Mouse (Mus musculus): ENCODE data around the gene Cd209a. TPM values are rescaled to one million over a fixed set of nuclear protein-coding genes. Genes with fewer than 3 reads are reported as not detected.

Gene Cd209a
- polyA plus RNA-seq, 1 experiment from 2014 or later = 0.38 TPM

- H3K4me2 ChIP-seq = no peak overlapping the region
- no peaks in the 10 kb centered on the region for H3K36me3 ChIP-seq (ENCODE audit: insufficient read depth)
- no peak overlapping the region for H3K27ac ChIP-seq (ENCODE audit: low read depth)
- DNase-seq = no peak
- ATAC-seq (ENCODE audit: insufficient read depth) = no peak
- no peaks in the 10 kb centered on the region for H3K4me1 ChIP-seq (ENCODE audit: insufficient read depth)
- H3K4me3 ChIP-seq (ENCODE audit: low read depth, low read length) = no peak overlapping the region
- H3K9ac ChIP-seq = no peak overlapping the region
- TF ChIP-seq CTCF (IDR thresholded peaks at IDR 0.05; ENCODE audit: low read depth) = no peak
- no peaks in the 10 kb centered on the region for H3K27me3 ChIP-seq (ENCODE audit: insufficient read depth, low read length)
- no peaks in the 10 kb centered on the region for H3K9me3 ChIP-seq (ENCODE audit: low read depth, low read length)
- WGBS = 93% methylated on average over 1 of the region's 1 CpGs
Observed at GRCm38 (mm10) chr8:3701491-3701890, 47.3 kb downstream of the Cd209a start.

DNA sequence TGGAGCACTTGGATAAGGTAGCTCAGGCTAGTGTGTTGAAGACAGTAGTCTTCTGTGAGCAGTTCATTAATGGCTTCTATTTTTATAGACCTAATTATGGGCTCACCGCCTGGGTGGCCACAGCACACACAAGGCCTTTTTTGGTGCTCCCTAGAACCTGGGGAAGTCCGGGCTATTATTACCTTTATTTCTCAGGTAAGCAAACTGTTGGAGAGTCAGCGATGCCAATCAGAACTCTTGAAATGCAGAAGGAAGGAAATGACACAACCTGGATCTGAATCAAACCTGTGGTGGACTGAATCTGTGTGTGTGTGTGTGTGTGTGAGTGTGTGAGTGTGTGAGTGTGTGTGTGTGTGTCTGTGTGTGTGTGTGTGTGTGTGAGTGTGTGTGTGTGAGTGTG is 54.7 kb downstream of the Cd209a start, which contains the start of gene Fcer2a:
Gene Fcer2a, minus strand, starts transcription at position 55 of the 400 bp plus-strand sequence.
- Histone ChIP-seq H3K4me2 (no peak within 1 kb of the TSS), H3K4me3 (ENCODE audit: low read depth, low read length) (no peak within 1 kb of the TSS), H3K4me1 (ENCODE audit: insufficient read depth) (no peaks in the 10 kb centered on the region), H3K9me3 (ENCODE audit: low read depth, low read length) (no peaks in the 10 kb centered on the region), H3K36me3 (ENCODE audit: insufficient read depth) (no peaks in the 10 kb centered on the region), H3K9ac (no peak within 1 kb of the TSS), H3K27me3 (ENCODE audit: insufficient read depth, low read length) (no peaks in the 10 kb centered on the region), H3K27ac (ENCODE audit: low read depth) (no peak within 1 kb of the TSS)
- ATAC-seq (ENCODE audit: insufficient read depth) = no peak
- WGBS = 86% methylated on average over 3 of the region's 3 CpGs
- TF ChIP-seq CTCF (IDR thresholded peaks at IDR 0.05; ENCODE audit: low read depth) = no peak
- DNase-seq = no peak

Small RNA genes lying within 50 kb of the gene (microRNA-seq; reads per million reads assigned to microRNA genes)
- not detected for gene Gm24934 (ENCODE audit: borderline number of aligned reads)

Other genes with a start within 250 kb of the Cd209a start
- gene Mcoln1, start 248.5 kb downstream of the Cd209a start, polyA plus RNA-seq (2014; fragmentation: Nextera tagmentation; extraction: Ambion mirVana) = 38.3 and 39.9 TPM in 2 replicates
- 17.5 and 19.1 TPM in 2 replicates for gene Pnpla6, start 233.6 kb downstream of the Cd209a start, polyA plus RNA-seq (2014; fragmentation: Nextera tagmentation; extraction: Ambion mirVana)
- gene C330021F23Rik, start 181.0 kb downstream of the Cd209a start, polyA plus RNA-seq (2014; fragmentation: Nextera tagmentation; extraction: Ambion mirVana) = 0.72 and 0.91 TPM in 2 replicates
- 6.8 and 7.5 TPM in 2 replicates for gene Camsap3, start 161.7 kb downstream of the Cd209a start, polyA plus RNA-seq (2014; fragmentation: Nextera tagmentation; extraction: Ambion mirVana)
- gene Xab2, start 127.7 kb downstream of the Cd209a start, polyA plus RNA-seq (2014; fragmentation: Nextera tagmentation; extraction: Ambion mirVana) = 55.6 and 55.9 TPM in 2 replicates
- gene Pet100, start 127.4 kb downstream of the Cd209a start, polyA plus RNA-seq (2014; fragmentation: Nextera tagmentation; extraction: Ambion mirVana) = 79.4 and 92.1 TPM in 2 replicates
- gene Pcp2, start 123.4 kb downstream of the Cd209a start, polyA plus RNA-seq (2014; fragmentation: Nextera tagmentation; extraction: Ambion mirVana) = not detected in 2 replicates
- 61.4 and 64.0 TPM in 2 replicates for gene Stxbp2, start 118.0 kb downstream of the Cd209a start, polyA plus RNA-seq (2014; fragmentation: Nextera tagmentation; extraction: Ambion mirVana)
- gene Retn, start 93.2 kb downstream of the Cd209a start, polyA plus RNA-seq (2014; fragmentation: Nextera tagmentation; extraction: Ambion mirVana) = 0.20 TPM in 1 of 2 replicates, not detected in the other
- gene Mcemp1, start 83.2 kb downstream of the Cd209a start, polyA plus RNA-seq (2014; fragmentation: Nextera tagmentation; extraction: Ambion mirVana) = 0.79 and 0.87 TPM in 2 replicates
- gene Fcor, start 76.6 kb downstream of the Cd209a start, polyA plus RNA-seq (2014; fragmentation: Nextera tagmentation; extraction: Ambion mirVana) = 11.1 and 11.9 TPM in 2 replicates
- 29.7 and 31.0 TPM in 2 replicates for gene Trappc5, start 72.7 kb downstream of the Cd209a start, polyA plus RNA-seq (2014; fragmentation: Nextera tagmentation; extraction: Ambion mirVana)
- 0.18 and 0.32 TPM in 2 replicates for gene Fcer2a, start 54.8 kb downstream of the Cd209a start, polyA plus RNA-seq (2014; fragmentation: Nextera tagmentation; extraction: Ambion mirVana)
- gene Clec4g, start 28.3 kb downstream of the Cd209a start, polyA plus RNA-seq (2014; fragmentation: Nextera tagmentation; extraction: Ambion mirVana) = 0.66 TPM in 1 of 2 replicates, not detected in the other
- not detected in 2 replicates for gene Cd209e, start 105.3 kb upstream of the Cd209a start, polyA plus RNA-seq (2014; fragmentation: Nextera tagmentation; extraction: Ambion mirVana)
- not detected in 2 replicates for gene Cd209d, start 129.6 kb upstream of the Cd209a start, polyA plus RNA-seq (2014; fragmentation: Nextera tagmentation; extraction: Ambion mirVana)
- not detected in 2 replicates for gene Cd209b, start 177.9 kb upstream of the Cd209a start, polyA plus RNA-seq (2014; fragmentation: Nextera tagmentation; extraction: Ambion mirVana)
- 0.42 and 0.53 TPM in 2 replicates for gene Cd209c, start 205.8 kb upstream of the Cd209a start, polyA plus RNA-seq (2014; fragmentation: Nextera tagmentation; extraction: Ambion mirVana)